Mouse (Mus musculus): ENCODE results near the gene Acad9. TPM values are rescaled to one million over a fixed set of nuclear protein-coding genes. Genes with fewer than 3 reads are reported as not detected.
"Not testable (repeated sequence)": the region's sequence is repeated elsewhere in the genome, so short reads cannot be mapped to it uniquely, and the experiment has no call there.

The Acad9 gene
- polyA plus RNA-seq, 1 experiment, result not detected

DNA sequence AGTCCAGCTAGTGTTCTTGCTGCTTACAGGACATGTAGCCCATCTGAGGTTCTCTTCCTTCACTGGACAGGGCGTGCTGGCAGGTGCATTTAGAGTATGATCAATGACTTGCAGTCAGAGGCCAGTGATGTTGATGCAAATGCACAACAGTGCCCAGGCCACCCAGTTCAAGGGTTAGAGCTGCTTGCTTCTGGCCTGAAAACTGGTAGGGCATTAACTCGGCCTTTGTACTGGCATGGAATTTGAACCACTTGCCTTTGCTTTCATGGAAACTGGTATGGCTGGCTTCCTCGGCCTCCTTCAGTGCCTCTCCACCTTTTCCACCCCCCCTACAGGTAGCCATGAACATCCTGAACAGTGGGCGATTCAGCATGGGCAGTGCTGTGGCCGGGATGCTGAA, 14.1 kb downstream of the Acad9 start:
- Histone ChIP-seq H3K4me1 (ENCODE audit: control insufficient read depth, insufficient read depth, low read length) (no peaks in the 10 kb centered on the region), H3K27ac (ENCODE audit: insufficient read depth, low read depth, low read length) (no peak overlapping the region), H3K4me3 (ENCODE audit: insufficient read depth, low read depth, low read length) (no peak overlapping the region)
- 93% methylated on average over 5 of the region's 5 CpGs for WGBS
- TF ChIP-seq CTCF (IDR thresholded peaks at IDR 0.05; ENCODE audit: insufficient read depth, low read depth, low read length) (no peak), POLR2A (IDR thresholded peaks at IDR 0.05; ENCODE audit: insufficient read depth, low read depth, low read length) (no peak)

DNA sequence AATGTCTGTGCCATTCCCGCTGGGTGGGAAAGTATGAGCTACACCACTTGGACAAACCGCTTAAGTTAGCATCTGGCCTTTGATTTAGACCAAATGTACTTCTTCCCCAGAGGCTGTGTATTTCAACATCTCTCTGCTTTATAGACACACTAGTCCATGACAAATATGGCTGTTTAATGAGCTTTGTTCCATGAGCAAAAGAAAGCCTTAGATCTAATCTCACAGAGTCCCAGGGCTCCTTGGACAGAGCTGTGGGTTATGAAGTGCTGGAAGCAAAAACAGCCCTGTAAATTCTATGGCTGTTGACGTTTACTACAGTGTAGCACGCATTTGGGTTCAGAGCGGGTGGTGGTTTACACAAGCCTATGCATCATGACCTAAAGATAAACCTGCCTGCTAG, 15.0 kb downstream of the Acad9 start:
- Histone ChIP-seq H3K27ac (ENCODE audit: insufficient read depth, low read depth, low read length) (no peak overlapping the region), H3K4me1 (ENCODE audit: control insufficient read depth, insufficient read depth, low read length) (no peaks in the 10 kb centered on the region), H3K4me3 (ENCODE audit: insufficient read depth, low read depth, low read length) (no peak overlapping the region)
- WGBS, result 98% methylated on average over 5 of the region's 5 CpGs
- no peak for TF ChIP-seq POLR2A (IDR thresholded peaks at IDR 0.05; ENCODE audit: insufficient read depth, low read depth, low read length)
- TF ChIP-seq CTCF (IDR thresholded peaks at IDR 0.05; ENCODE audit: insufficient read depth, low read depth, low read length), result no peak

DNA sequence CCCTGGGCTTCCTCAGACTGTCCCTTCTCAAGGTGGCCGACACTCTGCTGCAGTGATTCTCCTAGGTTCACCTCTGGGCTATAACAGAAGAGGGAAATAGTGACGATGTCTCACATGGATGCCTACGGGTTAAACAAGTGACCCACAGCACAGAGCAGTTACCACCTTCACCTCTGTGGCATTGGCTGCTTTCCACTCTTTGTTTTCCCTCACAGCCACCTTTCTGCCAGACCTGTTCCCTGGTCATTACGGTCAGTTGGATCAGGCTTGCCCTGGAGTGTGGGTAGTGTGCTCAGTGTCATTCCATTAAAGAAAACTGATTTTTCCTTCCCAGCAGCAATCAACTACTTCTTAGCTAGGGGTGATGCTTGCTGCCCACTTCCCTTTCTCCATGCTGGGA, 17.1 kb downstream of the Acad9 start:
- Histone ChIP-seq H3K27ac (ENCODE audit: insufficient read depth, low read depth, low read length) (no peak overlapping the region), H3K4me1 (ENCODE audit: control insufficient read depth, insufficient read depth, low read length) (no peaks in the 10 kb centered on the region), H3K4me3 (ENCODE audit: insufficient read depth, low read depth, low read length) (no peak overlapping the region)
- TF ChIP-seq POLR2A (IDR thresholded peaks at IDR 0.05; ENCODE audit: insufficient read depth, low read depth, low read length) (no peak), CTCF (IDR thresholded peaks at IDR 0.05; ENCODE audit: insufficient read depth, low read depth, low read length) (no peak)
- 95% methylated on average over 4 of the region's 4 CpGs for WGBS

DNA sequence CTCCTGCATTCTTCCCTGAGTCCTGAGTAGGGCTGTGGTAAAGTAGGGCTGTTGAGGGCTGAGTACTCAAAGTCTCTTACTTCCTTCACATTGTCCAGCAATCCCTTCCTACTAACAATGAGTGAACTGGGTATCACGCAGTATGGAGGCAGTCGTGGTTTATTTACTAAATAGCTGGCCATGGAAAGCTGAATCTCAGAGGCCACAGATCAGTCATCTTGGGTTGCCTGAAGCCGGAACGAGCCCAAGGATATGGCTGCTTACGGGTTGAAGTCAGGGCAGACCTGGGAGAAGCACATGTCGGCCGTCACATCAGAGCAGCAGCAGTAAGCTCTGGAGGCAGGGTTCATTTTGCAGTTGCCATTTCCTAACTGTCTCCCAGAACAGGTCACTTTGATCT, 17.6 kb downstream of the Acad9 start:
- H3K4me1 ChIP-seq (ENCODE audit: control insufficient read depth, insufficient read depth, low read length), result no peaks in the 10 kb centered on the region
- H3K4me3 ChIP-seq (ENCODE audit: insufficient read depth, low read depth, low read length), result no peak overlapping the region
- 95% methylated on average over 7 of the region's 7 CpGs for WGBS
- TF ChIP-seq CTCF (IDR thresholded peaks at IDR 0.05; ENCODE audit: insufficient read depth, low read depth, low read length) (no peak), POLR2A (IDR thresholded peaks at IDR 0.05; ENCODE audit: insufficient read depth, low read depth, low read length) (no peak)
- H3K27ac ChIP-seq (ENCODE audit: insufficient read depth, low read depth, low read length), result no peak overlapping the region

DNA sequence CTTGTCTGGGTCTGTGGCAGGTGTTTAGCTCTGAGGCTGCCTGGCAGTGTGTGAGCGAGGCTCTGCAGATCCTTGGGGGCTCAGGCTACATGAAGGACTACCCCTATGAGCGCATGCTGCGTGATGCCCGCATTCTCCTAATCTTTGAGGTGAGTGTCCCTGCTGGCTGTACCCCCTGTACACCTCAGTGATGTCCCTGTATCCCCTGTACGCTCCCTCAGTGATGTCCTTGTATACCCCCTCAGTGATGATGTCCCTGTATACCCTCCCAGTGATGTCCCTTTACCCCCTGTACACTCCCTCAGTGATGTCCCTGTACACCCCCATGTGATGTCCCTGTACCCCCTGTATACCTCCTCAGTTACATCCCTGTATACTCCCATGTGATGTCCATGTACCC, 19.6 kb downstream of the Acad9 start:
- 97% methylated on average over 5 of the region's 5 CpGs for WGBS
- TF ChIP-seq CTCF (IDR thresholded peaks at IDR 0.05; ENCODE audit: insufficient read depth, low read depth, low read length) (no peak), POLR2A (IDR thresholded peaks at IDR 0.05; ENCODE audit: insufficient read depth, low read depth, low read length) (no peak)
- Histone ChIP-seq H3K27ac (ENCODE audit: insufficient read depth, low read depth, low read length) (no peak overlapping the region), H3K4me3 (ENCODE audit: insufficient read depth, low read depth, low read length) (no peak overlapping the region), H3K4me1 (ENCODE audit: control insufficient read depth, insufficient read depth, low read length) (no peaks in the 10 kb centered on the region)

DNA sequence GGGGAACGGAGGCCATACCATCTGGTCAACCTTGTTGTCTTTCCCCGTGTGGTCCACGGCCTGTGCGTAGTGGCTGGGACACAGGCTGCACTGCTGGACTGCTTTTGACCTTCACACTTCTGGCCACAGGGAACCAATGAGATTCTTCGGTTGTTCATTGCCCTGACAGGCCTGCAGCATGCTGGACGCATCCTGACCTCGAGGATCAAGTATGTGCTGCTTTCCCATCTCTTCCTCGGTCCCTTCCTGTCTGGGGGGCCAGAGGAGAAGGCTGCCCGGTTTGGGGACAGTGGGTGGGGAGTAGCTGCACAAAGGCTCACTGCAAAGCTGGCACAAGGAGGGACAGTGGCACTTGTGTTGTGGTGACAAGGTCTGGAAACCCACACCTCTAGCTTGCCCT, 21.8 kb downstream of the Acad9 start:
- WGBS, result 93% methylated on average over 9 of the region's 9 CpGs
- H3K4me1 ChIP-seq (ENCODE audit: control insufficient read depth, insufficient read depth, low read length), result no peaks in the 10 kb centered on the region
- no peak overlapping the region for H3K4me3 ChIP-seq (ENCODE audit: insufficient read depth, low read depth, low read length)
- no peak overlapping the region for H3K27ac ChIP-seq (ENCODE audit: insufficient read depth, low read depth, low read length)
- no peak for TF ChIP-seq POLR2A (IDR thresholded peaks at IDR 0.05; ENCODE audit: insufficient read depth, low read depth, low read length)
- no peak for TF ChIP-seq CTCF (IDR thresholded peaks at IDR 0.05; ENCODE audit: insufficient read depth, low read depth, low read length)

DNA sequence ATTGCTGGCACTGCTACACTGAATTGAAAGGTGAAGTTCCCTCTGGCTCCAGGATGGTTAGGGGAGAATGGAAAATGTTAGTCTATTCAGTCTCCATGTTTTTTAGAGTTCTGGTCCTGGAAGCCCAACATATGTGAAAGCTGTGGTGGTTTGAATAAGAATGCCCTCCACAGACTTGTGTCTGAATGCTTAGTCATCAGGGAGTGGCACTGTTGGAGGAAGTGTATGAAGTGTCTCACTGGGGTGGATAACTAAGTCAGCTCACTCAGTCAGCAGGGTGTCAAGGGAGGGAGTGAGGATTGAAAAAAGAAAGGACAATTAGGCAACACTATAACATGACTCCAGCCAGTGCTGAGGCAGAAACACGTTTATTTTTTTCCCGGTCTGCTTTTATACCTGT, 29.6 kb downstream of the Acad9 start:
- no peaks in the 10 kb centered on the region for H3K4me1 ChIP-seq (ENCODE audit: control insufficient read depth, insufficient read depth, low read length)
- no peak overlapping the region for H3K27ac ChIP-seq (ENCODE audit: insufficient read depth, low read depth, low read length)
- H3K4me3 ChIP-seq (ENCODE audit: insufficient read depth, low read depth, low read length), result no peak overlapping the region
- no peak for TF ChIP-seq POLR2A (IDR thresholded peaks at IDR 0.05; ENCODE audit: insufficient read depth, low read depth, low read length)
- TF ChIP-seq CTCF (IDR thresholded peaks at IDR 0.05; ENCODE audit: insufficient read depth, low read depth, low read length), result no peak
- WGBS, result 75% methylated on average over 2 of the region's 2 CpGs

DNA sequence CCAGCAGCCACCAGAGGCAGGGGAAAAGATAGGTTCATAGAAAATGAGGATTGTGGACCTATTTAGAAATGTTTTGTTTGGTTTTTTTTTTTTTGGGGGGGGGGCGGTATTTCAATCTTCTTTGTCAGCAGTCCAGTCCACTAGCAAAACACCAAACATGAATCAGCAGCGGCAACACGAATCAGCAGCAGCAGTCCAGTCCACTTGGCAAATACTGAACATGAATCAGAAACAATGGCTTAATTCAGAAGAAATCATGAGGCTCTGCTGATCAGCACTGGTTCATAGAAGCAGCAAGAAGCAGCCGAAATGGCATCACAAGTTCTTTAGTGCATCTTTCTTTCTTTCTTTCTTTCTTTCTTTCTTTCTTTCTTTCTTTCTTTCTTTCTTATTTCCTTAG, 50.3 kb downstream of the Acad9 start:
- Histone ChIP-seq H3K4me3 (ENCODE audit: insufficient read depth, low read depth, low read length) (no peak overlapping the region), H3K27ac (ENCODE audit: insufficient read depth, low read depth, low read length) (no peak overlapping the region), H3K4me1 (ENCODE audit: control insufficient read depth, insufficient read depth, low read length) (no peaks in the 10 kb centered on the region)
- WGBS, result 23% methylated on average over 4 of the region's 4 CpGs
- no peak for TF ChIP-seq POLR2A (IDR thresholded peaks at IDR 0.05; ENCODE audit: insufficient read depth, low read depth, low read length)
- no peak for TF ChIP-seq CTCF (IDR thresholded peaks at IDR 0.05; ENCODE audit: insufficient read depth, low read depth, low read length)

DNA sequence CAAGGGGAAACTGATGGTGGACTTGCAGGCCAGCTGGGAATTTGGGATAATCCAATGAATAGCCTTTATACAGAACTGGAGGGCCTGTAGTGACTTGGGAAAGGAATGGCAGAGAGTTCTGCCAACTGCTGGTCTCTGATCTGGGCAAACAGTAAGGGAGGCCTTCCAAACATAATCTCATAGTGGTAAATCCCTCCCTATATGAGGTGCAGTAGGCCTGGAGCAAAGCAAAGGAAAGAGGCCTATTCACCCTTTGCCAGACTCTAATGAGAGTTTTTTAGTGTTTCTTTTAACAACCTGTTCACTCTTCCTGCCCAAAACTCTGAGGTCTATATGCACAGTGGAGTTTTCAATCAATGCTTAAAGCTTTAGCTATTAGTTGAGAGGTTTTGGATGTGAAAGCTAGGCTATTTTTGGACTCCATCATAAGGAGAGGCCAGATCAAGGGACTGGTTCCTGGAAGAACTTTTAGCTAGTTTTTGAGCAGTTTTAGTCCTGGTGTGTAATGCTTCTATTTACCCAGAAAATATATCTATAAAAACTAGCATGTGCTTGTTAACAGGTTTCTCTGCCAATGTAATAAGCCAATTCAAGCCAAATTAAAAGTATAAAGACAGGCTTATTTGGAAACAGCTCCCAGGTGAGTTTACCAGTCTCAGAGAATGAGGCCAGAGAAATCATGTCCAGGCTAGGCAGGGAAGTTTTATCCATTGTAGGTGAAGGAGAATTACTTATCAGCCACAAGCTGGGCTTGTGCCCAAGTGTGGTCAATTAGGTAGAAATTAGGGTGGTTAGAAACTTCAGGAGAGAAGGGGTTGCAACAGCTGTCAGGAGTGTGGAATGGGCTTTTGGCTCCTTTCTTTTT, 54.1 kb downstream of the Acad9 start:
- H3K27ac ChIP-seq (ENCODE audit: insufficient read depth, low read depth, low read length), result no peak overlapping the region
- H3K4me3 ChIP-seq (ENCODE audit: insufficient read depth, low read depth, low read length), result no peak overlapping the region
- no peak for TF ChIP-seq POLR2A (IDR thresholded peaks at IDR 0.05; ENCODE audit: insufficient read depth, low read depth, low read length)
- no peak for TF ChIP-seq CTCF (IDR thresholded peaks at IDR 0.05; ENCODE audit: insufficient read depth, low read depth, low read length)
- no peaks in the 10 kb centered on the region for H3K4me1 ChIP-seq (ENCODE audit: control insufficient read depth, insufficient read depth, low read length)

DNA sequence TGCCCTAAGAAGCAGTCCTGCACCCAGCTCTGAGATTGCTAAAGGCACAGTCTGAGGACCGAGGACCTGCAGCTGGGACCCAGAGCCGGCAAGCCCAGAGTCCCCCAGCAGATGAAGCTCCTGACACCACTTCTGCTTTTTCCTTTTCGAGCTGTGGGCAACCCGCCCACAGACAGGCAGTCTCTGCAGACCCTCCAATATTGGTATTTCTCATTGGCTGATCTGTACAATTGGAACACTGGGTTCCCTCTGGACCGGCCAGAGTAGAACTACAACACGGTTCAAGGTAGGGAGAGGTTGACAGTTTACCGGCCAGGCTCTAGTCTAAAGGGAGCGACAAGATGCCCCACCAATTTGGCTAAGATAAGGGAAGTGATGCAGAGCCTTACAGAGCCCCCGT, 60.4 kb downstream of the Acad9 start:
- H3K27ac ChIP-seq (ENCODE audit: insufficient read depth, low read depth, low read length); H3K4me1 ChIP-seq (ENCODE audit: control insufficient read depth, insufficient read depth, low read length); H3K4me3 ChIP-seq (ENCODE audit: insufficient read depth, low read depth, low read length): not testable (repeated sequence)
- 94% methylated on average over 9 of the region's 9 CpGs for WGBS

Data from olfactory bulb, adult 2 months (tissue).